Mouse (Mus musculus) urinary bladder, postnatal 4 days (tissue): ENCODE data around the gene Olfr550.
A peak's percentile ranks its signal among the peaks of the same experiment; 100 is the strongest.
"Not testable (repeated sequence)": the region's sequence is repeated elsewhere in the genome, so short reads cannot be mapped to it uniquely, and the experiment has no call there.

ENCODE experiments used
- DNase-seq, 2 experiments: peaks; one replicate each; pipeline ENCODE4 v3.0.0; 2021 to 2022; ENCODE audit warnings: low spot score in 2 of 2

Olfr550 gene

DNA sequence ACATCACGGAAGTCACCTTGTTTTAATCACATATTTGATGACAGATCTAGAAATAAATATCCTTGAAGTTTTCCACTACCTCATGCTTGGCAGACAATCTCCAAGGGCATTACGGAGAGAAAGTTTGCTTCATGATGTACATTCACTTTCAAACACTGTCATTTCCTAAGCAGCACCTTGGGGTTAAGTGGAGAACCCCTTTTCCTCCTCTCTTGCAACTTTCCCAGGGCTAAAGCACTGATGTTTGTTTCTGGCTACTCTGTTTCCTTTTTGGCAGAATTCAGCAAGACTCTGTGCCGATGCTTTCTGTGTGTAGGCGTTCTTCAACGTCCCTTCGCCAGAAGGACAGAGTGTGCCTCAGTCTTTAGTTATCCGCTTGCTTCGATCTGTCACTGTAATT is at the start of gene Olfr550:
Gene Olfr550 (plus strand): TSS at position 301 of the 400 bp plus-strand sequence.
- DNase-seq, result no peak

DNA sequence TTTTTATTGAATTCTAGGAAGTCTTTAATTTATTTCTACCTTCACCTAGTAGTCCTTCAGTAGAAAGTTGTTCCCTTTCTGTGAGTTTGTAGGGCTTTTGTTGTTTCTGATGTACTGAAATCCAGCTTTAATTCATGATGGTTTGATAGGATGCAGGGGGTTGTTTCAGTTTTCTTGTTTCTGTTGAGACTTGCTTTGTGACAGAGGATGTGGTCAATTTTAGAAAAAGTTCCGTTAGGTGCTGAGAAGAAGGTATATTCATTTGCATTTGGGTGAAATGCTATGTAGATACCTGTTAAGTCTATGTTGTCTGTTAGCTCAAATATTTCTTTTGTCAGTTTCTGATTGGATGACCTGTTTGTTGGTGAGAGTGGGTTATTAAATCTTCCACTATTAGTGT is 42.2 kb upstream of the Olfr550 start:
- DNase-seq, result no peak

DNA sequence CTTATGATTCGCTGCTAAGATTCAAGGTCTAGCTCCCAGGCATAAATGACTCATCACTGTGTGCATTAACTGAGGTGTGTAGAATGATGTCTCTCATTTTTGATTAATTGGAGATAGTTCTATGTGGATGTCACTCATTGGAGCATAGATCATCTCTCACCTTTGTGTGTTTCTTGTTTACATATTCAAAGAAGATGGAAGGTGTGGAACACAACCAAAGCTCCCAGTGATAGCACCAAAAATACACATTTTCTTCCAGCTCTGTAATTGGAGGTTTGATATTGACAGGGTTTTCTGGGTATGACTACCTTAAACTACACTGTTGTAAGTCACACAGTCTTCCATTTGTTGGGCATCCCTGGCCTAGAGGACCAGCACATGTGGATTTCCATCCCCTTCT is 36.8 kb upstream of the Olfr550 start, which contains the start of gene Olfr547:
Gene Olfr547 (plus strand): TSS at position 301 of the 400 bp plus-strand sequence.
- no peak for DNase-seq

DNA sequence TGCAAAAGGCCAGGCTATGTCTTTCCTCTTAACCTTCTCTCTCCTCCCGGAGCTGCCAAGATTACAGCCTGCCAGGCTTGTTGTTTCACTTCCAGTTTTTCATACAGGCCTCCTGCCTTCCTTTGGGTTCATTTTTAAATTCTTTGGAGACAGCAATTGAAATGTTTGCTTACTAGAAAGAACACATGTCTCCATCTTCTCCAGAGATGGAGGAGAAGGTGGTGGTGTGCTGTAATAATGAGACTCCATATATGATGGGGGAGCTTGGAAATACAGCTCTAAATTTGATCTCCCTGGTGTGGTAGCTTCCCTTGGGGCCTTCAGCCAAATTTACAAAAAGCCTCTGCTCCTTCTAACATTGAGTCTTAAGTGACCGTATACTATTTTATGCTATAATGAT is 30.6 kb upstream of the Olfr550 start, which contains the start of gene Olfr548-ps1:
Gene Olfr548-ps1 (plus strand): TSS at position 301 of the 400 bp plus-strand sequence.
- no peak for DNase-seq

DNA sequence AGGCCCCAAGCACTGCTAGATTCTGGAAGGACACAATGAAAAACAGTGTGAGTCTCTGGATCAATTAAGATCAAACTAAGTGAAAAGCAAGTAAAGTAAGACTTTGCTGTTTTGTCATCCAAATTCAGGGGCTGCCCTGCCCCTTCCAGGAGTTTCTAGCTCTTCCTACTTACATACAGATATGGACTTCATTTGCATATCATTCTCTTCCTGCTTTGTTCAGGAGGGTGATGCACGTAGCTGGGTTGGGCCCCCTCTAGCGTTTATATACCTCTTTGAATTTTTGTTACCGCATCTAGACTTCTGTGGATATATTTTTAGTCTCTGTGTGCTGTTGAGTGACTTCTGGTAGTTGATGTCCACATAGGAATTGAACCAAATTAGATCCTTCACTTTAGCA is 30.0 kb upstream of the Olfr550 start:
- DNase-seq, result no peak

DNA sequence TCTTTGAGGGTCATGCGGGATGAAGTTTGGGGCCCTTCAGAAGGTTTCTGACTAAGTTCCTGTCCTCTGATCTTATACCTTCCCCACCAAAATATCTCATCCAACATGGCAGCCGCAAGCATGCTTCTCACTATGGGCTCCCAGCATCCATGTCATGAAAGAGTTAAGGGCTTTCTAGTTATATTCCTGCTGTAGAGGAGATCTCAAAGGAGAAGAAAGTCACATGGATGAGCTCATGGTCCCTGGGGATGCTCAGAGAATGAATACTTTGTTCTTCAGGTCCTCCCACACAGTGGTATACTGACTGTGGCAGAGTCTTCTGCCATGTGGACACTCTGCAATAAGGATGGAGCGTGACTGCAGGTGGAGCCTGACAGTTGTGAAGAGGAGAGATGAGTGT is 21.7 kb upstream of the Olfr550 start, which contains the start of gene Olfr549:
Gene Olfr549 (plus strand): TSS at position 301 of the 400 bp plus-strand sequence.
- no peak for DNase-seq

DNA sequence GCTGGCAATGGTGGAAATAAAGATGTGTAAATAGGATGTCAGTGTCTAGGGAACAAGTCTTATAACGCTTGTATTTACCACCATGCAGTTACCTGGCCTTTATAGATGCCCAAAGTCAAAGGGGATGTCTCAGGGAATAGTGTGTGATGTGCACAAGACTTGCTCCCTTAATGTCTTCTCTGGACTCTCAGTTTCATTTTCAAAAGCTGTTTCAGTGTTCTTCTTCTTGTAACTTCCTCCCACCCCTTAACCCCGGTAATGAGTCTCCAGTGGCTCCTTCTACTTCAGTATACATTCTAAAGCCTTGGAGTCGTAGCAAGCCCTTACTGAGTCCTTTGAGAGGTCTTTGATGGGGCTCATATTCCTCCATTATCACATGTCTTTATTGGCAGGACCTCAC is 18.0 kb upstream of the Olfr550 start:
- DNase-seq, result no peak

DNA sequence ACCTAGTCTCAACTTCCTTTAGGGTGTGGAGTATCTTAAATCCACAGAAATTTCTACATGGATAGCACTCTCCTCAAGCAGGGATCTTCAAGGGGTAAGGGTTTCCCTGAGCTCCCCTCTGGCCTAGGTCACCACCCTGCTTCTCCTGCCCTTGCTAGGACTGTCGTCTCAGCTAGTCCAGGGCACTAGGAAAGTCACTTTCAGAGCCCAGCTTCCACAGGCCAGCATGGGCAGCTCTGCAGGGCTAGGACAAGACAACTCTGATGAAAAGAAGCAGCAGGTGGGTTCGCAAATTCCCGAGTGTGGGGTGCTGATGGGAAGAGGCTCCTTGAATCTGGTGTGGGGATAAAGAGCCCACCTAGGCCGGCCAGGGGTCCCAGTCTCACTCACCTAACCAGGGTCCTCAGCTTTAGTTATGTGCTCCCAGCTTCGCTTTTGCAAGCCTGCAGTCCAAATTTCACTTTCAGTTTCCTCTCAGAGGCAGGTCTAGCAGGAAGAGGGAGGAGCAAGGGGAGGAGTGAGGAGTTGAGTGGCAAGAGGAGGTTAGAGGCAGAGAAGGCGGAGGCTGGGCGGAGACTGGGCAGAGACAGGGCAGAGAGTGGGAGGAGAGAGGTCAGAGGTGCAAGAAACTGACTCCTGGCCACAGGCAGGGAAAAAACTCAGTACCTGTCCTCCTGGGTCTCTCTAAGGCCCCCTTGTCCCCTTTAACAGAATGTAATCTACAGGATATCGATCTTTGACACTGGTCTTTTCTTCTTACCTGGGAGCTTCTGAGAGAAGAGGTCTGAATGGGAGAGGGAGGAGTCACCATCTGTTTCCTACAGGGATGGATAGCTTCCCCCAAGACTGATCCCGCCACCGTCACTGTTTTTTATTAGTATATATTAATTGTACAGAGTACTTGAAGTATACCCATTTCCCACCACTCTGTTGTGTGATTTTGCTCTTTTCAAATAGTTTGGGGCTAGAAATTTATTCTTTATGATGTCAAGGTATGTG is 5.9 kb upstream of the Olfr550 start, which contains the start of gene Trim21:
Gene Trim21 (minus strand): TSS at position 488 of the 999 bp plus-strand sequence.
- DNase-seq, result peak; percentile 69 to 78

DNA sequence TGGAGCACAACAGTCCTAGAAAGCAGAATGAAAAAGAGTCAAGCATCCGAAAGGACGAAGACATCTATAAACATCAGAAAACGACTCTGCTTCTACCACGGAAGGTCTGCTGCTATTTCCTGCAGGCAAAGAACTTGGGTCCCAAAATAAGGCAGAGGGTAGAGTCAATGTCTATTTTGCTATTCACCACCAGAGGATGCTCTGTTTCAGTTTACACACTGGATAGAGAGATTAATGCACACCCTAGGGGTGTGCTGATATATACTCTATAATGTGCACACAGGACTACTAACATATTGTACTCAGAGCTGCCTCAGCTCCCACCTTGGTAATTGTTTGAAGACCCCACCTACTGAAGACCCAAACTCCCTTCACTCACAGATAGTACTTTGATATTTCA is 5.0 kb upstream of the Olfr550 start:
- DNase-seq, result no peak

DNA sequence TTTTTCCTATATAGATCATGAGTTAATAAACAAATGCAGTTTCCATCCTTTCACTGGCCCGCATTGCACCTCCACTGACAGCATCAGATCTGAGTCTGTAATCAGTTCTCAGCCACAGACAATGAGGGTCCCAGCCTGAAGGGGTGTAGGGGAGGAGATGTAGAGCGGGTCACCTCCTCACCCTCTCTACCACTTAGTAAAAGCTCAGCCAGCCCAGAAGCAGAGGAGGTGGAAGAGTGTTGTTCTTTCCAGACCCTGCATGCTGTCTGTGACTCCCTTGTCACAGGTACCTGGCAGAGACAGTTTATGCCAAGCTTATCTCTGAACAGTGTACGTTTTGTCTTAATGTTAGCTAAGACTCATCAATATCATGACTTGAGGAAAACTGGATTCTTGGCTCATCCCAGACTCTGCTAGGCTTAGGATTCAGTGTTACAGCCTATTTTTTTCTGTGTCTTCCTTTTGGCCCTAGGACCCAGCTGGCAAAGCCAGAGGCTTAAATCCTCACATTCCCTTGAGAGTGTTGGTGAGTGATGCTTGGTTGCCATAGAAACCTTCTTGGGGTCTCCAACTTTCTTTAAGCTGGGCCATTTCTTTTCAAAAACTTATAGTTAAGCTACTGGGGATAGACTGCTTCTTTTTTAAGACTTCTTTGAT is 2.1 kb downstream of the Olfr550 start:
- DNase-seq, result no peak

DNA sequence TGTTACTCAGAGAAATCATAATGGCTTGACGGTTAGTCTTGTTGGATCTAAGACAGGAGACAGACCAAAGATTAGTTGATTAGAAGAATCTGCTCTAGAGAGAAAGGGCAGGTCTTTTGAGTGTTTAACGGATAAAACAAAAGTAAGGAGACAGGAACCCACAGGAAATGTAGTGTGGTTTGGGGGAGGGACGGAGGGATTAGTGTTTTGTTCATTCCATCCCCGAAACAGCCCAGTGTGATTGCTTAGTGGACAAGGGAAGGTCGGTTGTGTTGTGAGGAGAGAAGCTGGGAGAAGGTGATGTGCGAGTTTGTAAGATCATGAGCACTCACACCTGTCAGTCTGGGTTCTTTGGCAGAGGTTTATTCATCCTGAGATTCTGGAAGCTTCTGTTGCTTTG is 4.8 kb downstream of the Olfr550 start:
- DNase-seq, result no peak

DNA sequence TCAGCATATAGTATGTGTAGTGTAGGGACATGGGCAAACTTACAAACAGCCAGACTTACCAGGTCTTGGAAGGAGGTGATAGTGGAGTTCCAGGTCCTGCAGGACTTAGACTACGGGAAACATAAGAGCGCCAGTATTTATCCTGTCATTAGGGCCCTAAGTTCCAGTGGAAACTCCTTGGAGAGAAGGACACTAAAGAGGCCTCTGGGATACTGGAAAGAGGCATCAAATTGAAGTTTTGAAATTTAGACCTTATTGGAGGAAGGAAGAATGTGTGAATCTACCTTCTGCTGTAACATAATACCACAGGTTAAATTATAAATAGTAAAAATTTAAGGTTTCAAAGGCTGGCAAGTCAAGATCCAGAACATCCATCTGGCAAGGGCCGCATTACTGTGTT is 20.5 kb downstream of the Olfr550 start, which contains the start of gene Olfr551:
Gene Olfr551 (minus strand): TSS at position 101 of the 400 bp plus-strand sequence.
- no peak for DNase-seq

DNA sequence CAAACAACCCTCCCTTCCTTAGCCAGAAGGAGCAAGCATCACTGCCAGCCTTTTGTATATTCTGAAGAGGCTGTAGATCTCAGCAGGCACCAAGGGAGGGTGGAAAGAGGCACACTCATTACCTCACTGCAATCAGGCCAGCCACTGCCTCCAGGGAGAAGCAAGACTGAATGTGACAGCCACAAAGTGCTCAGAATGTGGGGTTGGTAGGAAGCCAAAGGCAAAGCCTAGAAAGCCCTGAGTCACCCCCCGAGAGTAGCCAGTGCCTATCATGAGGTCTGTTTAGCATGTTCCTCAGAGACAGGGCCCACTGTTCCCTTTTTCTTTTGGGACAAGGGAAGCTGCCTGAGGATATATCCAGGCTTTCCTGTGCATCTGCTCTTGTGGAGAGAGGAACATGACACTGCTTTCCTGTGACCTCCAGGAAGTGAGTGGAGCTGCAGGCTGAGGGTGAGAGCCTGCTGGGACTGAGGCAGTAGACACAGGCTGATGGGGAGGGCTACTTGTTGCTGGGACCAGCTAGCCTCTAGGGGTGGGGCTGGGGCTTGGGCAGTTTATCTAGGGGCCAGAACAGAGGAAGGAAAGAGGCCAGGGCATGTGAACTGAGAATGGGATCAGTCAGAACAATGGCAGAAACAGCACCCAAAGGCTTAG is 26.3 kb downstream of the Olfr550 start, which contains the start of gene Olfr552:
Gene Olfr552 (plus strand): TSS at position 393 of the 654 bp plus-strand sequence.
- no peak for DNase-seq

DNA sequence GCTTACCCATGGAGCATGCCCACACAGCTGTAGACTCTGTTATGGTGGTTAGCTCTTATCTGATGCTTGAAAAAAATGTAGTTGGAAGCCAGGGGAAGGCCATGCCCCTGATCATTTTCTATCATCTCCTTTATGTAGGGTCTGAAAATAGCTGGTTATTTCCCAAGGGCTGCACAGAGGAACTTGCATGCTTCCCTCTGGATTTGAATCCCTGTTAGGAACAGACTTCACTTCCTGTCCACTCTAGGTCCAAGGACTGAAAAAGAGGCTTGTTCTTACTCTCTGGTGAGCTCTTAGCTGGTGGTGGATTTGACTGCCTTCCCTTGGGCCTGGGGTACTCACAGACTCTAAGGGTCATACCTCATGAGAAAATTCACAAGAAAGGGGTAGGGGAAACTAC is 46.9 kb downstream of the Olfr550 start, which contains the start of gene Olfr553:
Gene Olfr553 (minus strand): TSS at position 101 of the 400 bp plus-strand sequence.
- no peak for DNase-seq

DNA sequence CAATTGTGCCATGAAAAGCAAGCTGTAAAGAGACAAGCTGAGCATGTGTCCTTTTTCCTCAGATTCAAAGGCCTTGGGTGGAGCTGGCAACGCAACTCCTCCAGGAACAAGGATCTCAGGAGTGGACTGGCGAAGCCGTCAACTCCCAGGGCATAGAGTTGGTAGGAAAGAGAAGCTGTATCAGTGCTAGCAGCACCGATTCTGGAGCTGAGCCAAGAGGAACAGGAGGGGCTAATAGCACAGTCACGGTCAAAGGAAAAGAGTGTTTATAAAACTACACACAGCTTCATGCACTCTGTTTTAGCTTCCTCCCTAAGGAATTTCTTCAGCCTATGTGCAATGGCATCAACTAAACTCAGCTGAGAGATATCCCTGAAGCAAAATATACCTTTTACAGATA is 48.4 kb downstream of the Olfr550 start:
- no peak for DNase-seq

DNA sequence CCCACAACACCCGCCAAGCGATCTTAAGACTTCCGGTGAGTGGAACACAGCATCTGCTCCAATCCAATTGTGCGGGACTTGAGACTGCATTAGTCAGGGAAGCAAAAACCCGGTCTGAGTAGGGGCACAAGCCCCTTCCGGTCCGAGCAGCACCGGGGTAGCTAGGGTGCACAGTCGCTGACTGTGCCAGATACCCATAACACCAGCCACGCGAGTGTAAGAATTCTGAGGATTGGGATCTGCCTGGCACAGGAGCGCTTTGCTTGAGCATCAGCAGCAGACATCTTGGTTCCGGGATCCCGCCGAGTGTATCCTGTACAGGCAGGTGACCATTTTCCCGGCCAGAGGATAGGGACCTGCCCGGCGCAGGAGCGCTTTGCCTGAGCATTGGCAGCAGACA is 49.1 kb downstream of the Olfr550 start:
- DNase-seq, result not testable (repeated sequence)
